Mouse (Mus musculus): Measurements from ENCODE around the gene Stxbp4.

DNA sequence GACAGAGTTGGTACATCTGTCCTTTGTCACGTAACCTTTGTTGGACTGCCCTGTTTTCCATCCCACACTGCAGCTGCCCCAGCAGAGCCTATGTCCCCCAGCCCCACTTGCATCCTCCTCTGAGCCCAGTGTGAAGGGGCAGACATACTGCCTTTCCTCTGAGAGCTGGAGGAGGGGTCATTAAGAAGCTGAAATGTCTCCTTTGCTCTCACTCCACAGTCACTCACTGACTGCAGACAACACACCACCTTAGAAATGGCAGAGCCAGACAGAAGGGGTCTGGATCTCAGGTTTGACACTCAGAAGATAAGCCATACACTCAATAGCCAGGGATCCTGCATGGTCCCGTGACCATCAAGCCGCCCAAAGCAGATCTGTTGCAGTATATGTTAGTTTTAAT is 154.1 kb downstream of the Stxbp4 start:
- TF ChIP-seq CTCF (IDR thresholded peaks at IDR 0.05) (no peak), EP300 (IDR thresholded peaks at IDR 0.05; ENCODE audit: insufficient read depth, low read depth, low read length) (no peak), POLR2A (IDR thresholded peaks at IDR 0.05; ENCODE audit: insufficient read depth, low read depth, low read length) (no peak)
